Mouse (Mus musculus): ENCODE results near the gene Srrt. TPM values are rescaled to one million over a fixed set of nuclear protein-coding genes. Genes with fewer than 3 reads are reported as not detected.
A peak's percentile ranks its signal among the peaks of the same experiment; 100 is the strongest.

Srrt gene
- polyA plus RNA-seq, 1 experiment from 2014 or later = 97.0 TPM

DNA sequence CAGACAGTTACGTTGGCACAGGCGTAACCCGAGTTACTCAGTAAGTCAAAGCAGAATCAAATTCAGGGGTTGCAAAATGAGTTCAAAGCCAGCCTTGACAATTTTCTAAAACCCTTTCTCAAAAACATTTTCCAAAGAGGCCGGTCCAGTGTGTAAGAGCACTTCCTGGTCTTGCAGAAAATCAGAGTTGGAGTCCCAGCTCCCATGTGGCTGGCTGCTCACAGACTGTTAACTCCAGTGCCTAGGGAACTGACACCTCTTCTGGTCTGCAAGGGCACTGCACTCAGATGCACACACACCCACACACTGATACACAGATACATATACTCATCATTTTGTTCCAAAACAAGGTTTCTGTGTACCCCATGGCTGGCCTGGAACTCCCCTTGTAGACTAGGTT, 882 bp upstream of the Srrt start:
- Histone ChIP-seq H3K27ac (ENCODE audit: low read length) (peak overlapping the region; percentile 95), H3K4me2 (ENCODE audit: low read depth, low read length) (peak overlapping the region; percentile 78), H3K36me3 (ENCODE audit: control insufficient read depth, insufficient read depth) (peaks cover 34% of the 10 kb centered on the region), H3K9ac (ENCODE audit: low read length) (peak overlapping the region; percentile 93), H3K4me3 (ENCODE audit: low read length) (peak overlapping the region; percentile 82), H3K27me3 (ENCODE audit: control insufficient read depth, insufficient read depth, low read length) (no peaks in the 10 kb centered on the region), H3K4me1 (ENCODE audit: control insufficient read depth, insufficient read depth, low read length) (peaks cover 47% of the 10 kb centered on the region), H3K9me3 (replicated peaks; ENCODE audit: control insufficient read depth, low read length) (no peaks in the 10 kb centered on the region)
- no peak for ATAC-seq (replicated peaks; ENCODE audit: extremely low read depth, insufficient read depth, low FRiP score)
- 96% methylated on average over 4 of the region's 4 CpGs for WGBS

GRCm38 (mm10) chr5:137306439-137307005, 952 bp downstream of the Srrt start:
- H3K9ac ChIP-seq (ENCODE audit: low read length) = peak overlapping the region; percentile 93
- no peaks in the 10 kb centered on the region for H3K9me3 ChIP-seq (replicated peaks; ENCODE audit: control insufficient read depth, low read length)
- no peaks in the 10 kb centered on the region for H3K27me3 ChIP-seq (ENCODE audit: control insufficient read depth, insufficient read depth, low read length)
- H3K36me3 ChIP-seq (ENCODE audit: control insufficient read depth, insufficient read depth) = peaks cover 45% of the 10 kb centered on the region
- peak overlapping the region; percentile 82 for H3K4me3 ChIP-seq (ENCODE audit: low read length)
- 14% methylated on average over 12 of the region's 12 CpGs for WGBS
- H3K4me1 ChIP-seq (ENCODE audit: control insufficient read depth, insufficient read depth, low read length) = peaks cover 34% of the 10 kb centered on the region
- H3K4me2 ChIP-seq (ENCODE audit: low read depth, low read length) = peak overlapping the region; percentile 88
- no peak for ATAC-seq (replicated peaks; ENCODE audit: extremely low read depth, insufficient read depth, low FRiP score)
- peak overlapping the region; percentile 95 for H3K27ac ChIP-seq (ENCODE audit: low read length)

GRCm38 (mm10) chr5:137305822-137306221, 1.7 kb downstream of the Srrt start:
- Histone ChIP-seq H3K27me3 (ENCODE audit: control insufficient read depth, insufficient read depth, low read length) (no peaks in the 10 kb centered on the region), H3K4me3 (ENCODE audit: low read length) (peak overlapping the region; percentile 82), H3K36me3 (ENCODE audit: control insufficient read depth, insufficient read depth) (peaks cover 49% of the 10 kb centered on the region), H3K4me1 (ENCODE audit: control insufficient read depth, insufficient read depth, low read length) (peaks cover 34% of the 10 kb centered on the region), H3K27ac (ENCODE audit: low read length) (no peak overlapping the region), H3K9me3 (replicated peaks; ENCODE audit: control insufficient read depth, low read length) (no peaks in the 10 kb centered on the region), H3K9ac (ENCODE audit: low read length) (peak overlapping the region; percentile 93), H3K4me2 (ENCODE audit: low read depth, low read length) (peak overlapping the region; percentile 88)
- WGBS = 64% methylated on average over 3 of the region's 3 CpGs
- no peak for ATAC-seq (replicated peaks; ENCODE audit: extremely low read depth, insufficient read depth, low FRiP score)

DNA sequence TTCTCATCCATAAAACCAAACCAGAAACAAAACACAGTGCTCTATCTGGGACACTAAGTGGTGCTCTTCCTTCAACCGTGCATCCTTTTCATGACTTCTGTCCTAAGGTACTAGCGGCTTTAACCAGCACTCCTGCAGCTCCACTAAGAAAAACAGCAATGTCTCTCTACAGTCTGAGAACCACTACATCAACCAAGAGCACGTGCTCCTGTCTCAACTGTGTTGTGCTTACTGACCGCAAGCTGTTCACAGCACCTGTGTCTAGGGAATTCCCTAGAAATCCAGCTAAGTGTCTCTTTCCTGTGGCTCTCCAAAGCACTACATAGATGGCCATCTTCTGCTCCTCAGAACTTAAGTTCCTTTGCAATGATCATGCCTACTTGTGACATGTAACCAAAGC, 2.7 kb downstream of the Srrt start:
- Histone ChIP-seq H3K4me2 (ENCODE audit: low read depth, low read length) (peak overlapping the region; percentile 88), H3K9ac (ENCODE audit: low read length) (no peak overlapping the region), H3K36me3 (ENCODE audit: control insufficient read depth, insufficient read depth) (peaks cover 49% of the 10 kb centered on the region), H3K4me3 (ENCODE audit: low read length) (no peak overlapping the region), H3K27ac (ENCODE audit: low read length) (no peak overlapping the region), H3K27me3 (ENCODE audit: control insufficient read depth, insufficient read depth, low read length) (no peaks in the 10 kb centered on the region), H3K4me1 (ENCODE audit: control insufficient read depth, insufficient read depth, low read length) (peaks cover 34% of the 10 kb centered on the region), H3K9me3 (replicated peaks; ENCODE audit: control insufficient read depth, low read length) (no peaks in the 10 kb centered on the region)
- no peak for ATAC-seq (replicated peaks; ENCODE audit: extremely low read depth, insufficient read depth, low FRiP score)
- WGBS = 64% methylated on average over 4 of the region's 4 CpGs

DNA sequence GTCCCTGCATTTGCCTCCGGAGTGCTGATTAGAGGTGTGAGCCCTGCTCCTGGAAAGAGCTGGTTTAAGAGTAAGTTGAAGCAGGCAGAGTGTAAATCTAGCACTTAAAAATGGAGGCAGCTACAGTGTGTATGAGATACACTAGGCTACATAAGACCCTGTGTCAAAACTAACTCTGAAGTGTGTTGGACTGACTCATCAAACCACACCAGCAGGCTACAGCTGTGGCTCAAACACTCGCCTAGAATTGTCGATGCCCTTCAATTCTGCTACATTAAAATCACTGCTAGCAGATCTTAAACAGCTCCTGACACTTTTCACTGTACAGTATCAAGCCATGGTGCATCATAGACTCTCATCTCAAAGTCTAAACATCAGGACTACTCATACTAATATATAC, 3.3 kb downstream of the Srrt start:
- 57% methylated on average over 3 of the region's 3 CpGs for WGBS
- Histone ChIP-seq H3K36me3 (ENCODE audit: control insufficient read depth, insufficient read depth) (peaks cover 49% of the 10 kb centered on the region), H3K27me3 (ENCODE audit: control insufficient read depth, insufficient read depth, low read length) (no peaks in the 10 kb centered on the region), H3K4me2 (ENCODE audit: low read depth, low read length) (no peak overlapping the region), H3K4me3 (ENCODE audit: low read length) (no peak overlapping the region), H3K9ac (ENCODE audit: low read length) (no peak overlapping the region), H3K9me3 (replicated peaks; ENCODE audit: control insufficient read depth, low read length) (no peaks in the 10 kb centered on the region), H3K4me1 (ENCODE audit: control insufficient read depth, insufficient read depth, low read length) (peaks cover 34% of the 10 kb centered on the region), H3K27ac (ENCODE audit: low read length) (no peak overlapping the region)
- ATAC-seq (replicated peaks; ENCODE audit: extremely low read depth, insufficient read depth, low FRiP score) = no peak

DNA sequence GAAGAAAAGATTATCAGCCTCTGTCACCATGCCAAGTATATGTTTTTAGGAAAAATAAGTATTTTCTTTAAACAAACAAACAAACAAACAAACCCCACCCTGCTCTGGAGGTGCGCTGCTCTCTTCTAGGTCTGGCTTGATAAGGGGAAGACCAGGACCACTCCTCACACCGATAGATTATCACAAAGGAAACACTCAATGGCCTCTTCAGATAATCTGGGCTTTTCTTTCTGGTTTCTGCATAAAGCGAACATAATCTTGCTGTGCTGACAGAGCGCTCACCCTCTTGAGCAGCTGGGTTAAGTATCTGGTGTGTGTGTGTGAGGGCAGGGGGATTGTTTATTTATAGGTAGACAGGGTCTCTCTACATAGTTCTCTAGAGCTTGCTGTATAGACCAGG, 3.9 kb downstream of the Srrt start:
- no peak overlapping the region for H3K4me2 ChIP-seq (ENCODE audit: low read depth, low read length)
- no peak overlapping the region for H3K9ac ChIP-seq (ENCODE audit: low read length)
- peaks cover 48% of the 10 kb centered on the region for H3K36me3 ChIP-seq (ENCODE audit: control insufficient read depth, insufficient read depth)
- peaks cover 34% of the 10 kb centered on the region for H3K4me1 ChIP-seq (ENCODE audit: control insufficient read depth, insufficient read depth, low read length)
- no peaks in the 10 kb centered on the region for H3K9me3 ChIP-seq (replicated peaks; ENCODE audit: control insufficient read depth, low read length)
- 42% methylated on average over 4 of the region's 4 CpGs for WGBS
- no peak for ATAC-seq (replicated peaks; ENCODE audit: extremely low read depth, insufficient read depth, low FRiP score)
- no peak overlapping the region for H3K4me3 ChIP-seq (ENCODE audit: low read length)
- no peaks in the 10 kb centered on the region for H3K27me3 ChIP-seq (ENCODE audit: control insufficient read depth, insufficient read depth, low read length)
- H3K27ac ChIP-seq (ENCODE audit: low read length) = no peak overlapping the region

- WGBS = 82% methylated on average over 21 of the region's 21 CpGs
- H3K9me3 ChIP-seq (replicated peaks; ENCODE audit: control insufficient read depth, low read length) = no peaks in the 10 kb centered on the region
These were observed 6.2 kb downstream of the Srrt start for GRCm38 (mm10) chr5:137301253-137301652.

GRCm38 (mm10) chr5:137299240-137299639, 8.2 kb downstream of the Srrt start:
- no peak for ATAC-seq (replicated peaks; ENCODE audit: extremely low read depth, insufficient read depth, low FRiP score)
- peaks cover 16% of the 10 kb centered on the region for H3K4me1 ChIP-seq (ENCODE audit: control insufficient read depth, insufficient read depth, low read length)
- no peak overlapping the region for H3K9ac ChIP-seq (ENCODE audit: low read length)
- no peak overlapping the region for H3K4me3 ChIP-seq (ENCODE audit: low read length)
- H3K36me3 ChIP-seq (ENCODE audit: control insufficient read depth, insufficient read depth) = peaks cover 81% of the 10 kb centered on the region
- H3K4me2 ChIP-seq (ENCODE audit: low read depth, low read length) = no peak overlapping the region
- H3K27ac ChIP-seq (ENCODE audit: low read length) = no peak overlapping the region
- H3K9me3 ChIP-seq (replicated peaks; ENCODE audit: control insufficient read depth, low read length) = no peaks in the 10 kb centered on the region
- H3K27me3 ChIP-seq (ENCODE audit: control insufficient read depth, insufficient read depth, low read length) = no peaks in the 10 kb centered on the region
- WGBS = 67% methylated on average over 7 of the region's 7 CpGs

More at GRCm38 (mm10) chr5:137301253-137301652, 6.2 kb downstream of the Srrt start:
- no peak overlapping the region for H3K27ac ChIP-seq (ENCODE audit: low read length)
- no peaks in the 10 kb centered on the region for H3K27me3 ChIP-seq (ENCODE audit: control insufficient read depth, insufficient read depth, low read length)
- H3K4me1 ChIP-seq (ENCODE audit: control insufficient read depth, insufficient read depth, low read length) = peaks cover 29% of the 10 kb centered on the region
- H3K9ac ChIP-seq (ENCODE audit: low read length) = no peak overlapping the region
- H3K4me3 ChIP-seq (ENCODE audit: low read length) = no peak overlapping the region
- ATAC-seq (replicated peaks; ENCODE audit: extremely low read depth, insufficient read depth, low FRiP score) = peak; percentile 30; the same call in 1 of the 2 replicates
- no peak overlapping the region for H3K4me2 ChIP-seq (ENCODE audit: low read depth, low read length)
- H3K36me3 ChIP-seq (ENCODE audit: control insufficient read depth, insufficient read depth) = peaks cover 67% of the 10 kb centered on the region

DNA sequence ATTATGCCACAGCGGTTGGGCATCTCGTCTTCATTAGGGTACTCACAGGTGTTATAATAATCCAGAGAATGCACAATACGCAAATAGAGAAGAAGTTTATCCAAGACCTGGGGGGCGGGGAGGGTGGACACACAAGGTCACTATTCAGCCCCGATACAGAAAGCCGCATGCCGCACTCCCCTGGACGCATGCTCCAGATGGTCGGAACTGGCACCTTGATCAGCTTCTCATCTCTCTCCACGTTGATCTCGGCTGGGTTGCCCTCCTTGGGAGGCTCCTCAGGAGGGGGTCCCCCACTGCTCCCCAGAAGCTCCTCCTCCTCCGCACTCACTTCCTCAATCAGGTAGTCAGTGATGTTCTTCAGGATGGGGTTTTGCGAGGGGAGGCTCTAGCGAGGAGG, 10.3 kb downstream of the Srrt start:
- Histone ChIP-seq H3K27ac (ENCODE audit: low read length) (no peak overlapping the region), H3K4me1 (ENCODE audit: control insufficient read depth, insufficient read depth, low read length) (peaks cover 6% of the 10 kb centered on the region), H3K4me2 (ENCODE audit: low read depth, low read length) (no peak overlapping the region), H3K36me3 (ENCODE audit: control insufficient read depth, insufficient read depth) (peaks cover 70% of the 10 kb centered on the region), H3K9ac (ENCODE audit: low read length) (no peak overlapping the region), H3K27me3 (ENCODE audit: control insufficient read depth, insufficient read depth, low read length) (0 out of 2 replicates have a peak, but pooled peaks cover 2% of the 10 kb centered on the region), H3K4me3 (ENCODE audit: low read length) (no peak overlapping the region), H3K9me3 (replicated peaks; ENCODE audit: control insufficient read depth, low read length) (no peaks in the 10 kb centered on the region)
- no peak for ATAC-seq (replicated peaks; ENCODE audit: extremely low read depth, insufficient read depth, low FRiP score)
- 87% methylated on average over 14 of the region's 14 CpGs for WGBS
